Mouse (Mus musculus) embryonic fibroblast, embryonic 13.5 days (primary cell): ENCODE measurements at regions not wholly inside any gene's neighbourhood (a gene's known extent, or its start where the extent isn't known, plus 50 kb on each side); places are given as distances from the start of the nearest gene placed in this dataset.

Experiments
- H3K27ac ChIP-seq: 2 replicates; pipeline ENCODE4 v1.5.1; 2012; ENCODE audit warnings: low read length, control low read depth, inconsistent platforms; ENCODE audit not compliant: insufficient read depth
- H3K4me1 ChIP-seq: 2 replicates; pipeline ENCODE4 v1.6.1; 2011; ENCODE audit warnings: low read length; ENCODE audit not compliant: control insufficient read depth, insufficient read depth
- H3K4me3 ChIP-seq: 2 replicates; pipeline ENCODE4 v1.5.1; 2011; ENCODE audit warnings: mild to moderate bottlenecking, control low read depth, low read length; ENCODE audit not compliant: insufficient read depth
- CTCF ChIP-seq: IDR thresholded peaks from 2 replicates; pipeline ENCODE4 v1.5.1; 2011; ENCODE audit warnings: mild to moderate bottlenecking, control low read depth, low read length, moderate library complexity, borderline replicate concordance; ENCODE audit not compliant: insufficient read depth
- POLR2A ChIP-seq: IDR thresholded peaks from 2 replicates; pipeline ENCODE4 v1.6.1; 2011; ENCODE audit warnings: low read depth, mild to moderate bottlenecking, control low read depth, low read length, moderate library complexity

GRCm38 (mm10) chr3:52897665-52898064, 119.4 kb downstream of the Cog6 start:
- Histone ChIP-seq H3K27ac (0 out of 2 replicates have a peak overlapping the region, but pooled peaks have one; percentile 16), H3K4me1 (peaks cover 4% of the 10 kb centered on the region; the same call in 1 of the 2 replicates), H3K4me3 (no peak overlapping the region)
- no peak for TF ChIP-seq CTCF
- TF ChIP-seq POLR2A, result no peak

GRCm38 (mm10) chr3:52896462-52896861, 120.6 kb downstream of the Cog6 start:
- H3K27ac ChIP-seq, result no peak overlapping the region
- H3K4me3 ChIP-seq, result no peak overlapping the region
- peaks cover 4% of the 10 kb centered on the region; the same call in 1 of the 2 replicates for H3K4me1 ChIP-seq
- no peak for TF ChIP-seq POLR2A

GRCm38 (mm10) chr3:52895751-52896150, 121.3 kb downstream of the Cog6 start:
- TF ChIP-seq POLR2A, result no peak
- TF ChIP-seq CTCF, result no peak
- H3K4me1 ChIP-seq, result peaks cover 4% of the 10 kb centered on the region; the same call in 1 of the 2 replicates
- H3K4me3 ChIP-seq, result no peak overlapping the region
- no peak overlapping the region for H3K27ac ChIP-seq

- Histone ChIP-seq H3K4me3 (no peak overlapping the region), H3K27ac (no peak overlapping the region)
Observed at GRCm38 (mm10) chr3:52894812-52895211, 122.2 kb downstream of the Cog6 start.

GRCm38 (mm10) chr3:52889156-52889715, 127.8 kb downstream of the Cog6 start:
- no peak for TF ChIP-seq POLR2A
- H3K27ac ChIP-seq, result no peak overlapping the region
- H3K4me1 ChIP-seq, result no peaks in the 10 kb centered on the region
- no peak overlapping the region for H3K4me3 ChIP-seq

More at GRCm38 (mm10) chr3:52894812-52895211, 122.2 kb downstream of the Cog6 start:
- H3K4me1 ChIP-seq, result peaks cover 4% of the 10 kb centered on the region; the same call in 1 of the 2 replicates
- TF ChIP-seq POLR2A (no peak), CTCF (no peak)

GRCm38 (mm10) chr3:52881981-52882380, 135.1 kb downstream of the Cog6 start:
- TF ChIP-seq POLR2A (no peak), CTCF (no peak)
- Histone ChIP-seq H3K27ac (no peak overlapping the region), H3K4me3 (no peak overlapping the region), H3K4me1 (no peaks in the 10 kb centered on the region)

- no peak overlapping the region for H3K4me3 ChIP-seq
- no peak overlapping the region for H3K27ac ChIP-seq
- no peaks in the 10 kb centered on the region for H3K4me1 ChIP-seq
- no peak for TF ChIP-seq CTCF
Observed at GRCm38 (mm10) chr3:52881139-52881538, 135.9 kb downstream of the Cog6 start.

DNA sequence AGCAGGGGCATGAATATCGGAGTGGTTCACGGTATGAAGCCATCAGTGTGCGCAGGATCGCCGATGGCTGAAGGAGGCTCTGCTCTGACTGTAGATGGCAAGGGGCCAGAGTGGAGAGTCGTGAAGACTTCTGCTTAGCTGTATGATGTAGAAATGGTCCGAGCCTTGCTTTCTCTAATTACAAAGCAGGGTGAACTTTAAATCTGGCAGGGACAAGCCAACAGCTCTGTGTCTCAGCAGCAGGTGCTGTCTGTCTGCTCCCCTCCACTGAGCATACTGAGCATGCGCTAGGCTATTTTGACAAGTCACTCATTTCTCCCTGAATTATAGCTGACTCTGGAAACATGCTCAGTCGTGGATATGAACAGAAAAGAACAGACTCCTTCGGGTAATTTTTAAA, 137.3 kb downstream of the Cog6 start:
- no peak for TF ChIP-seq POLR2A
- no peak for TF ChIP-seq CTCF
- Histone ChIP-seq H3K4me1 (no peaks in the 10 kb centered on the region), H3K4me3 (no peak overlapping the region), H3K27ac (no peak overlapping the region)

DNA sequence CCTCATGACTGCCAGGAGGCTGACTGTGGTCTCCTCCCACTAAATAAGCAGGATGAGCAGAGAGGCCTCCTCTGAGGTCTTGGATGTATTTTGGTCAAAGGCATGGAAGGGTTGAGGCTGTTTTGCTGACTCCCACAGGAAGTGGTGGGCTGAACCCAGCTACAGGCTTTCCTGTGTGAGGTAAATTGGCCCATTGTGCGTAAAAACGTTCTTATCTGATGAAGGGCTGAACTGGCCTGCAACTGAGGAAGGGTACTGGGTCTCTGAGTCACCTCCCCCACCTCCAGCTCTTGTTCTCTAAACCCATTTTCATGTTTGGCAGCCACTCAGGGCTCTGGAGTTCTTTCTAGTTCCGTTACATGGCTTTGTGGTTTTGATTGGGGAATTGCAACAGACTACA, 138.7 kb downstream of the Cog6 start:
- Histone ChIP-seq H3K4me1 (no peaks in the 10 kb centered on the region), H3K27ac (no peak overlapping the region), H3K4me3 (no peak overlapping the region)
- no peak for TF ChIP-seq CTCF
- no peak for TF ChIP-seq POLR2A

- Histone ChIP-seq H3K4me3 (no peak overlapping the region), H3K4me1 (no peaks in the 10 kb centered on the region), H3K27ac (no peak overlapping the region)
- TF ChIP-seq POLR2A (no peak), CTCF (no peak)
Observed at GRCm38 (mm10) chr3:52872260-52872659, 144.8 kb downstream of the Cog6 start.
